Mouse (Mus musculus) left cerebral cortex, adult 8-10 months (tissue): ENCODE measurements around the gene Ajm1. TPM values are rescaled to one million over a fixed set of nuclear protein-coding genes. Genes with fewer than 3 reads are reported as not detected.

Source experiments
- DNase-seq, 2 experiments: peaks; one replicate each; pipeline ENCODE4 v3.0.0; 2022; ENCODE audit warnings: low spot score in 2 of 2
- total RNA-seq, 4 experiments: library from RNA; stranded (reverse); gene quantifications; 2 replicates each; pipeline ENCODE4 v1.2.4; 2022

Ajm1 gene
- total RNA-seq, 4 experiments from 2014 or later = 86.8 to 96.3 (median 92.7) TPM

DNA sequence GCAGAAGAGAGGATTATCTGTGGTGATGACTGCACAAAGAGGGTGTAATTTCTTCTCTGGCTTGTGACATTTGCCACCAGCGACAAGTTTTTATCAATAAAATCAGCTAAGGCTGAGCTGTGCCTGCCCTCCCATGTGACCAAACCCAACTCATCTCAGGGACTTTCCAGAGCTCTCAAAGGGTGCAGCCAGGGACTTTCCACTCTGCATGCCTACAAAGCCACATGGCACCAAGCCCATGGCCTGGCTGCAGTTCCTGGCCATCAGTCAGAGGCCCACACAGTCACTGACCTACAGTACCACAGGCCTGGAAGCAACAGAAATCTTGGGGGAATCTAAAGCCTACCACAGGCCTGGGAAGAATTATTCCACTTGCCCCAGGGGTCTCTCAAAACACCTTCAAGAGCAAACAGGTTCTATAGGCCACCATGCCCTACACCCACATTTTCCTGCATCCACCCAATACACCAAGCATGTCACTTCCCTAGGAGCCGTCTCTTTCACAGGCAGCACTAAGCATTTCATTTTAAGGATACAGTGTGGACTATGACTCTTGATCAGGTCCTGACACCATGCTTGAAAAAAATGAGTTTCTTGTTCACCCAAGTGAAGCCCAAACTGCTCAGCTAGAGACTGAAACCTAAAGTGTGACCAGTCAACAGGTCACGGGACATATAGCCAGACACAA, 47.2 kb downstream of the Ajm1 start:
- no peak for DNase-seq

DNA sequence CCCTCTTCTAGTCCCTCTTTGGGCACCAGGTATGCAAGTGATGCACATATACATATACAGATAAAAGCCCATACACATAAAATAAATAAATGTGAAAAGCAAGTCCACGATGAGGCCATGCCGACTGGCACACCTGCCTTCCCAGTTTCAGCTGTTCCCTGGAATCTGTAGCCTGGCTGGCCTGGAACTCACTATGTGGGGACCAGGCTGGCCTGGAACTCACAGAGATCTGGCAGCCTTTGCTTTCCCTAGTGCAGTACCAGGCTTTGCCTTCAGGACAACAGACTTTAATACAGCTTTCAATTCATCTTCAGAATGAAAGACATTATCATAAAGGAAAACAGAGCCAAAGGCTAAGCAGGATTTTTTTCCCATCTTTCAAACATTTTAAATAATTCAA, 47.9 kb downstream of the Ajm1 start:
- no peak for DNase-seq

GRCm38 (mm10) chr2:25526510-25527302, 54.9 kb downstream of the Ajm1 start:
- DNase-seq = no peak

Other genes with a start within 250 kb of the Ajm1 start
- 10 to 100 TPM; 57.3 to 64.7 (median 61.0) TPM for gene Man1b1, start 249.4 kb downstream of the Ajm1 start, total RNA-seq
- 10 to 100 TPM; 35.1 to 50.7 (median 37.9) TPM for gene Dpp7, start 225.4 kb downstream of the Ajm1 start, total RNA-seq
- 10 to 100 TPM; 20.9 to 31.0 (median 25.8) TPM for gene Uap1l1, start 216.1 kb downstream of the Ajm1 start, total RNA-seq
- 1 to 10 TPM; 1.7 to 3.8 (median 2.3) TPM for gene Sapcd2, start 209.4 kb downstream of the Ajm1 start, total RNA-seq
- 10 to 100 TPM; 13.1 to 17.5 (median 16.2) TPM for gene Entpd2, start 185.9 kb downstream of the Ajm1 start, total RNA-seq
- gene Npdc1, start 182.4 kb downstream of the Ajm1 start, total RNA-seq = 100 to 1,000 TPM; 307 to 332 (median 316) TPM
- gene Fut7, start 158.5 kb downstream of the Ajm1 start, total RNA-seq = under 1 TPM in 2 of 4 experiments, not detected in 2; 0.40 to 0.84 TPM
- 100 to 1,000 TPM; 176 to 185 (median 183) TPM for gene Abca2, start 153.1 kb downstream of the Ajm1 start, total RNA-seq
- 1 to 10 TPM in 2 of 4 experiments, not detected in 2; 1.2 to 1.6 TPM for gene Clic3, start 124.9 kb downstream of the Ajm1 start, total RNA-seq
- gene Paxx, start 120.7 kb downstream of the Ajm1 start, total RNA-seq = 10 to 100 TPM; 67.2 to 88.0 (median 78.1) TPM
- gene Ptgds, start 111.7 kb downstream of the Ajm1 start, total RNA-seq = 1,000 to 10,000 TPM; 1,862 to 2,386 (median 2,226) TPM
- gene Lcn12, start 87.8 kb downstream of the Ajm1 start, total RNA-seq = not detected
- gene Fbxw5, start 81.0 kb downstream of the Ajm1 start, total RNA-seq = 100 to 1,000 TPM; 105 to 121 (median 113) TPM
- 1 to 10 TPM in 3 of 4 experiments, under 1 TPM in 1; 0.86 to 1.9 (median 1.6) TPM for gene C8g, start 80.0 kb downstream of the Ajm1 start, total RNA-seq
- gene Traf2, start 34.8 kb downstream of the Ajm1 start, total RNA-seq = 10 to 100 TPM; 10.3 to 11.9 (median 10.4) TPM
- 100 to 1,000 TPM; 123 to 209 (median 170) TPM for gene Edf1, start 23.9 kb downstream of the Ajm1 start, total RNA-seq
- 1 to 10 TPM in 3 of 4 experiments, under 1 TPM in 1; 0.46 to 3.1 (median 1.7) TPM for gene Mamdc4, start 6.9 kb downstream of the Ajm1 start, total RNA-seq
- 10 to 100 TPM; 57.8 to 72.0 (median 64.7) TPM for gene Phpt1, start 6.5 kb downstream of the Ajm1 start, total RNA-seq
- gene Rabl6, start 26.8 kb upstream of the Ajm1 start, total RNA-seq = 100 to 1,000 TPM; 135 to 160 (median 145) TPM
- gene Ccdc183, start 35.9 kb upstream of the Ajm1 start, total RNA-seq = not detected
- 10 to 100 TPM; 21.0 to 30.4 (median 22.8) TPM for gene Tmem141, start 40.2 kb upstream of the Ajm1 start, total RNA-seq
- 1 to 10 TPM in 2 of 4 experiments, under 1 TPM in 2; 0.46 to 1.2 (median 0.80) TPM for gene Fcna, start 46.3 kb upstream of the Ajm1 start, total RNA-seq
- gene Lcn8, start 71.4 kb upstream of the Ajm1 start, total RNA-seq = not detected
- not detected for gene Lcn5, start 76.2 kb upstream of the Ajm1 start, total RNA-seq
- gene Lcn6, start 95.0 kb upstream of the Ajm1 start, total RNA-seq = not detected
- not detected for gene Lcn10, start 101.0 kb upstream of the Ajm1 start, total RNA-seq
- not detected for gene Obp2a, start 118.3 kb upstream of the Ajm1 start, total RNA-seq
- 100 to 1,000 TPM in 2 of 4 experiments, 10 to 100 TPM in 2; 86.5 to 102 (median 95.1) TPM for gene Bmyc, start 125.0 kb upstream of the Ajm1 start, total RNA-seq
- under 1 TPM in 2 of 4 experiments, not detected in 2; 0.72 to 0.74 TPM for gene Obp2b, start 155.3 kb upstream of the Ajm1 start, total RNA-seq
- gene Lcn3, start 183.8 kb upstream of the Ajm1 start, total RNA-seq = not detected
- not detected for gene Lcn11, start 195.3 kb upstream of the Ajm1 start, total RNA-seq
- gene Gm13539, start 200.5 kb upstream of the Ajm1 start, total RNA-seq = not detected
- gene Glt6d1, start 234.1 kb upstream of the Ajm1 start, total RNA-seq = not detected
- gene Lcn9, start 241.4 kb upstream of the Ajm1 start, total RNA-seq = not detected